Mouse (Mus musculus) gastrocnemius, postnatal 36 days (tissue): ENCODE measurements at regions not wholly inside any gene's neighbourhood (a gene's known extent, or its start where the extent isn't known, plus 50 kb on each side); places are given as distances from the start of the nearest gene placed in this dataset.

Experiments
- DNase-seq, 2 experiments: peaks; one replicate each; pipeline ENCODE4 v3.0.0; 2022
- intact Hi-C: fragments of 180-260 bp; cut with DNase I; formaldehyde crosslinking; loops from one replicate; pipeline ENCODE4 v1.15.1; 2025

DNA sequence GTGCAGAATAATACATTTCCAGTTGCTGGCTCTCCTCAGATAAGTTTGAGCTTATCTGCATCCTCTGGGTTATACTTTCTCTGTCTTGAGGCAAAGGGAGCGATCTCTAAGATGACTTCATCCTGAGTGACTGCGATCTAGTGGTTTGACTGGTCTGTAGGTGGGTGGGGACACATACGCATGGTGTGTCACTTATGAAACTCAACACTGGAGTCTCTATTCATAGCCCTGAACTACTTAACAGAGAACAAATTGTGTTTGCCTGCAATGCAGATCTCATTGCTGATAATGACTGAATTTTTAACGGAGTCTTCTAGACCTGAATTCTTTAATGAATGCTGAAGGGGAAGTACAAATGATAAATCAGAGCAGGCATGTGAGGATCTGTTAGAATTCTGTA, 244.7 kb upstream of the Msx2 start:
- DNase-seq, result no peak
- intact Hi-C loops, result no loop called here

DNA sequence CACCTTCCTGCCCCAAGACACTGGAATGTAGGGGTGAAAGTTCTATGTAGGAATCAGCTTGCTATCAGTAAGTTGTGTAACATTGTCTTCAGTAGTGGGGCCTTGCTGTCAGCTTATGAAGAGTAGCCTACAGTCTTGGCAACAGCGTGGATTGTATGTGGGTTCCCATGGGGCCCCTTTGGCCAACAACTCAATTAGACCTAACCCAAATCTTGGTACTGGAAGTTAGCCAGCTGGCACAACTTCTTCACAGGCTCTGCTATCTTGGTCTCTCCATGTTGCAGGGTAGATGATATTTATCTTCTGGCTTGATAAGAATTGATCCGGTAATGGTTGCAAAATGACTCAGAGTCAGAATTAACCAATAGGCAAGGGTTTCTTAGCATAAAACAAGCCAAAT, 244.2 kb upstream of the Msx2 start:
- intact Hi-C loops, result no loop called here
- no peak for DNase-seq

DNA sequence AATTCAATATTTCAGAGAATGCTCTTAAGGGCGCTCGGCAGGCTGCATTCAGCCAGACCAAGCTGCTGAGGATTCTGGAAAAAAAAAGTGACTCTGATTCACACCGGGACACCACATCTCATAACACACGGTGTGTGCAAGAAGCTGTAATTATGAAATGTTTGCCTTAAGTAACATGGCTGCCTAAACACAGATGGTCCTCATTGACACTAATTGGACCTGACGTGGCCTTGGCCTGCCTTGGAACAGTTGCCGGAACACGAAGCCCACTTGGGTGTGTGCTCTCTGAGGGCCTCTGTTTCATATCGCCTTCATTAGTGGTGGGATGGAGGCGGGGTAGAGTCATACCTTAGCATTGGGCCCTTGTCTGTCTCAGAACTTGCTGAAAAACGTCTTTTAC, 236.2 kb upstream of the Msx2 start:
- intact Hi-C loops, result no loop called here
- no peak for DNase-seq

DNA sequence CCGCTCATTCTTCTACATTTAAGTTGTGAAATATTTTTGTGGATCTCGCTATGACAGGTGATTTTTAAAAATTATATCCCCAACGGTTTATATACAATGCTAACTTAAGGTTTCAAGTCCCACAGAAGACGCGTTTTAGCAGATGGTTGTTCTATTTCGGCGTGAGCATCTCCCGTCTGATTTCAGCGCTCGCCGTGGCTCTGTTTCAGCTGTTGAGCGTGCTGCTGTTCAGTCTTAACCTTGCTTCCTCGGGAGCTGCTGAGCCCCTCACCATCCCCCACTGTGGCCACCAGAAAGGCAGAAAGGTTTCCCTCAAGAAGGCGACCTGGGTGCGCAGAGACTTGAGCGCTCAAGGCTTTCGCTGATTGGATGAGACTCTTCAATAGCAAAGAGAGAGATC, 234.7 kb upstream of the Msx2 start:
- intact Hi-C loops, result no loop called here
- DNase-seq, result no peak

DNA sequence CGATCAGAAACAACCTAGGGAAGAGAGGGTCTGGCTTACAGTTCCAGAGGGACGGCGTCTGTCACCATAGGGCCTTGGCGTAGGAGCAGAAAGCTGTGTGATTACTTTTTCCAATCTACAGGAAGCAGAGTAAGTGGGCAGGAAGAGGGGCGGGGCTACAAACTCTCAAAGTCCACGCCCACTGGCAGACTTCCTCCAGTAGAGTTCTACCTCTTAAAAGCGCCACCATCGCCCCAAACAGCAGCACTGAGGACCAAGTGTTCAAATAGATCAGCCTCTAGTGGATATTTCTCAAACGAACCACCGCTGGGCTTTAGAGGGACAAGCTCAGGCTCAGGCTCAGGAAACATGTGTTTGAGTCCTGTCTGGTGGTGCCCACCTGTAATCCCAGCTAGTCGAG, 231.2 kb upstream of the Msx2 start:
- intact Hi-C loops, result no loop called here
- no peak for DNase-seq

DNA sequence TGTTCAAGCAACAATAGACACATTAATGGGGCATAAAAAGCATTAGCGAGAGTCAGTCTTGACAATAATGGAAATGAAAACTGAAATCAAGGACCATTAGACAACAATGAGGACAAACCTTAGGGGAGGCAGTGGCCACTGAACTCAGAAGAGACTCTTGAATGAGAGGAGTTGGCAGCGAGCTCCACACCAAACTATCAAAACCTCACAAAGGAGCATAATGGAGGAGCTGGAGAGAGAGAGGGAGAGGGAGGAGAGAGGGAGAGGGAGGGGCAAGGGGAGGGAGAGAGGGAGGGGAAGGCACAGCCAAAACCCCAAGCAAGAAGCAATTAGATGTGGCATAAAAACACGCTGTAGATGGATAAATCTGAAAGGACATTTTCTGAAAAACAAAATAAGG, 227.4 kb upstream of the Msx2 start:
- DNase-seq, result no peak
- intact Hi-C loops, result no loop called here

DNA sequence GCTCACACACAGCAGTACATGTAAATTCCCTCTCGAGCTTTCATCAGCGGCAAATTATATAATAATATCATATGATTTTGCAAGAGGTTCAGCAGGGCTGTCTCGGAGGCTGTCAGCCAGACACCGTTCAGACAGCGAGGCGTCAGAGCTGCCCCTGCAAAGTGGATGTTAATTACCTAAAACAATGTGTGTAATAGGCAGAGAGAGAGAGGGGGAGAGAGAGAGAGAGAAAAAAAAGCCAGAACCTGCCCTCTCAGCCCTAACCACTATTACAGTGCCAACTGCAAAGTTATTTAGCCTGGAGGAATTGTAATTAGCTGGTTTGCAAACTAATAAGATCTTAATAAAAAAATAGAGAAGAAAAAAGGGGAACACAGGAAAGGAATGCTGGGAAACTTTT, 225.1 kb upstream of the Msx2 start:
- no peak for DNase-seq
- intact Hi-C loops, result no loop called here

DNA sequence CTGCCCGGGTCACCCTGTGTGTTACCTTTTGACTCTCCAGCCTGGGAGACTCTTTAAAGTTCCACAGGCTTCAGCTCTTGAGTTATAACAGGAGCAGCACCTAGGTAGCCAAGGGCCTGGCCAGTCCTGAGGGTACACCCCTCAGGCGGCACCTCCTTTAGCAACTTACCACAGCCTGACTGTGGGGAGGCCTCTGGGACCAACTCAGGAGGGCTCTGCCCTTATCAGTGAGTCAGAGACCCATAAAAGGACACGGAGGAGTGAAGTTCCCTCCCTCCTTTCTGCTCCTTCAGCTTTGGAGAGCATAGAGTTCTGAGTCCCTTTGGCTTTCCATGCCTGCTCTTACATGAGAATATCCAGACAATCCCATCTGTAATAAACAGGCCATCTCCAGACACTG, 222.5 kb upstream of the Msx2 start:
- DNase-seq, result no peak
- intact Hi-C loops, result no loop called here

DNA sequence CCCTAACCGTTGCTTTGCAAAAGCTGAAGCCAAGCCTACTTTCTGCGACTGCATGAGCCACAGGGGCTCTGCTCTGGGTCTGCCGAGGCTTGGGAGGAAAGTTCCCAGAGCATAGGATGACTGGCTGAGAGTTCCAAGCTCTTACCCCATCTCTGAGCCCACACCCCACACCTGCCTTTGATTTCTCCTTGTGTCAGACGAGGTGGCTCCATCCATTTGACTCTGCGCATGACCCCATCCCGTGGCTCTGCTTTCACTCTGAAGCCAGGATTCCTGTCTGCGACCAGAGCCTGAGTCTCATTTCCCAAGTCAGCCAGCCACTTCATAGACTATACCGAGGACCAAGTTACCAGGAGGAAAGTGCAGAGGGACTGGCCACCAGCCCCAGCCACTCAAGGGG, 216.1 kb upstream of the Msx2 start:
- intact Hi-C loops, result no loop called here

DNA sequence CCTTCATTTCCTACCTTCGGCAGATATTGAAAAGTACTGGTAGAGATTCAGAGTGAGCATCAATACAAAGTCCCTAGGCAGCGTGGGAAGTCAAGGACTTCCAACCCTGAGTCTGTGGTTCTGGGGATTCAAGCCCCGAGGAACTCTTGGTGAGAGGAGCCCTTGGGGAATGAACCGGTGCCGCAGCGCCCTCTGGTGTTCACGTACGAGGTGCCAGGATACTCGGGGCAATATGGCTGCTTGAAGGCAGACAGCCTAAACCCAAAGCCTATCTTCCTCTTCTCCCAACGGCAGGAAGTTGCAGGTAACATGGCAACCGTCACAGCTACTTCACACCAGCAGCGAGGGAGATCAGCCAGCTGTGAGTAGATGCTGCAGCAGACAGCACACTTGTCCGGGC, 215.6 kb upstream of the Msx2 start:
- intact Hi-C loops, result no loop called here
- DNase-seq, result peak; percentile 25 to 51

More for the DNA sequence above, 216.1 kb upstream of the Msx2 start:
- DNase-seq, result no peak

DNA sequence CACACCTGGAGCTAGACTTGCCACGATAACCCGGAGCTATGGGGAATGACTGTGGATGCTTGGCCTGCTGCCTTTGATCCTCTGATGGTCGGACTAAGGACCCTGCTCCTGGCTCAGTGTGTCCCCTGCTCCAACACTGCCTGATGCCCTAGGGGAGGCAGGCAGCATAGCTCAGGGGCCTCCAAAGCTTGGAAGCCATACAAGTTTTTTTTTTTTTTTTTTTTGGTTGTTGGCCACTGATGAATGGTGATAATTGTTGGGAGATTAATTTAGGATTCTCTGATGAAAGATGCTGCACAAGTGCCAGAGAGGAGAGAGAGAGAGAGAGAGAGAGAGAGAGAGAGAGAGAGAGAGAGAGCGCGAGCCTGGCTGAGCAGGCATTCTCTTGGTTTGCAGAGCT, 211.6 kb upstream of the Msx2 start:
- intact Hi-C loops, result no loop called here
- no peak for DNase-seq

DNA sequence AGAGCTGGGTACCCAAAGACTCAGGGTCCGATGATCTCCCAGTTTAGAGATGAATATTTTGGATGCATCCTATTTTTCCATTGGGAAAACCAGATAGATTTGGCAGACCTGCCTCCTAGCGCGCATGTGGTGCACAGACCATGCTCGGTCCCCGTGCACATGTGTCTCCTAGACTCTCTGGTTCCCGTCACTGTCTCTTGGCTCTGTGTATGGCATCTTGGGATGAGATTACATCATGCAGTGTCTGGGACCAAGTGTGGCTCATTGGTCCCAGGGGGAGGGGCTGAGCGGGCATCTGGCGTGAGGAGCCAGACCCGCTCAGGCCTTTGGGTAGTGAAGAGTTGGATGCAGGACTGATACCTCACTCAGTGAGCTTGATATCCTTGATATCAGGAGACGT, 204.3 kb upstream of the Msx2 start:
- intact Hi-C loops, result no loop called here
- DNase-seq, result no peak

DNA sequence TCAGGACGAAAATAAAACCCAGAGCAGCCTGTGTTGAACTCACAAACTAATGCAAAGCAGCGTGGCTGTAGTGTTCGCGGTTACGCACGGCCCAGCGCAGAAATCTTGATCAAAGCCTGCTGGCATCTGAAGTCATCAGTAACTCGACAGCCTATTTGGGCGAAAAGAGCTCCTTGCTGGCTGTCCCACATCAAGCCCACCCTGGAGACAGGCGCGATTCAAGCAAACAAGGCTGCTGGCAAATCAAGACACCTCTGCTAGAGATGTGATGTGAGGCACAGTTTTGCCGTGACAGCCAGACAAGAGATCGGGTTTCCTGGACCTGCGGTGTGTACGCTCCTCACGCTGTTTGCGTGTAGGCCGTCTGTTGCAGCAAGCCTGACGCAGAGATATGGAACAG, 197.5 kb upstream of the Msx2 start:
- intact Hi-C loops, result no loop called here
- DNase-seq, result no peak

DNA sequence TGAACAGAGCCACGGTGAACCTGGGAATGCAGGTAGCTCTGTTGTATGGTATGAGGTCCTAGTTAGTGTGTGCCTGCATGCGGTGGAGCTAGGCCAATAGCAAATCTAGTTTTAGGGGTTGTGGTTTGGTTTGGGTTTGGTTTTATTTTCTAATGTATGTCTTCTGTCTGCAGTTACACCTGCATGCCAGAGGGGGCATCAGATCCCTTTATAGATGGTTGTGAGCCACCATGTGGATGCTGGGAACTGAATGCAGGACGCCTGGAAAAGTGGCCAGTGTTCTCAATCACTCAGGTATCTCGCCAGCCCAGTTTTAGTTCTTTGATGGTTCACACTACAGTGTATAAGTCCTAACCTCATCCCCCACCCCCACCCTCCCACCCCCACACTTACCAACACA, 194.6 kb upstream of the Msx2 start:
- DNase-seq, result no peak
- intact Hi-C loops, result no loop called here

DNA sequence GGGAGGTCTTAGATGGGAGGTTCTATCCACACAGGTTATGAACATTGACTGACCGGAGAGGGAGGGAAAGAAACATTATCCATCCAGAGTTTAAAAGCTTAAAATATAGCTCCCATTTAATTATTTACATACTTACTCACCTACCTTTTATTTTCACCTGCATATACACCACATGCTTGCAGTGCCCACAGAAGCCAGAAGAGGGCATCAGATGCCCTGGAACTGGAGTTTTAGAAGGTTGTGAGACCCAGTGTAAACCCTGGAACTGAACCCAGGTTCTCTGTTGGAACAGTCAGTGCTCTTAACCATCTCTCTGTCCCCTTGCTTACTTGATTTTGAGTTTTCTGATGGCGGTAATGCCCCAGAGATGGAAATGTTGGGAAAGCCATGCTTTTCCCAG, 192.7 kb upstream of the Msx2 start:
- DNase-seq, result no peak
- intact Hi-C loops, result no loop called here

DNA sequence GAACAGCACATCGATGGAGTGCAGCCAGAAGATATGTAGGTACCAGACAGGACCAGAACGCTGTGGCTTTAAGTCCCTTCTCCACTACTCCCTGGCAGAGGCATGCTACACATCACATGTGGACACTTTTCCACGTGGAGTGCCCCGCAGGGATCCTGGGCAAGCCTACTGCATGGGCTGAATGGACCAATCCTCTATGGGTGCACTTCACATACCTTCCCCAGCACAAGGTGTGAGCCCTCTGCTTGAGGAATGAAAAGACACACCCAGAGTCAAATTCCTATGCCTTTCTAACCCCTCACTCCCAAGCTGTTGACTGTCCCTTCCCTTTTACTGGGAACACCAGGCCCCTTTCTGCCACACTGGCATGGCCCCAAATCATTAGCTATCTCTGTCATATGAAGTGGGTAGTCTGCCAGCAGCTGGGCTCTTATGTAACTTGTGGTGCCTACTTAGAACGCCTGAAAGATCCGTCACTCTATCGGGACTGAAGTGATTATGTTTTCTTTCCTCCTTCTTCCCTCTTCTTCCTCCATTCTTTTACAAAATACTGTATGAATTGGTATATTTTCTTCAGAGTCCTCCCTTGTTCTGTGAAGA, 191.9 kb upstream of the Msx2 start:
- intact Hi-C loops, result no loop called here
- DNase-seq, result no peak

DNA sequence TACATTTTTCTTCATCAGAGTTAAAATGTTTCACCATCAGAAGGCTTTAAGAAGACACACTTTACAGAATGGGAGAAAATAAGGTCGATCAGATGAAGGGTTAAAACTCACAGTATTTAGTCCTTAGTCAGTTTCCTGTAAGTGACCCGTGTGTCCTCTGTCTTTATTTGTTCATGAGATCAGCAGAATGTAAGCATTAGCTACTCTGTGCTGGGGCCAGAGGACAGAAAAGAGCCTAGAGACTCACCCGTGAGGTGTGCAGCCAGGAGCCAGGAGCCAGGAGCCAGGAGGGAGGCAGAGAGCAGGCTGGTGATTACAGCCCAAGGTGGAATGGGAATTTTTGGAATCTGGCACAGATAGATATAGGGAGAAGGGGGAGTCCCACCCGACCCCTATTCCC, 180.0 kb upstream of the Msx2 start:
- DNase-seq, result no peak
- intact Hi-C loops, result no loop called here

DNA sequence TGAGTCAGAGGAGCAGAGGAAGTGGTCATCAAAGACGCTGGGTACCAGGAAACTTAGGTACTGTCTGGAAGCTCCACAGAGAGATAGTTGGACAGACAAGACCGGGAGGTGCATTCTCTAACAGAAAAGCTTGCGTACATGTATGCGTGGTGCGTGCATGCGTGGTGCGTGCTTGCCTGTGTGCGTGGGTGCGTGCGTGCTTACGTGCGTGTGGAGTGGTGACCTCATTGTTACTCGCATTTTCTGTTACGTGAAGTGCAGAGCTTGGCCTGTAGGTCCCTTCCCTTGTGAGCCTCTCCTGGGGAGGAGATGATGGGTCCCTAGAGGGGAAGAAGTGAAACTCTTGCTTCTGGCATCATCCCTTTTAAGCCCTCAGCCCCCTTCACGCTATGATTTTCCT, 175.5 kb upstream of the Msx2 start:
- no peak for DNase-seq
- intact Hi-C loops, result no loop called here

DNA sequence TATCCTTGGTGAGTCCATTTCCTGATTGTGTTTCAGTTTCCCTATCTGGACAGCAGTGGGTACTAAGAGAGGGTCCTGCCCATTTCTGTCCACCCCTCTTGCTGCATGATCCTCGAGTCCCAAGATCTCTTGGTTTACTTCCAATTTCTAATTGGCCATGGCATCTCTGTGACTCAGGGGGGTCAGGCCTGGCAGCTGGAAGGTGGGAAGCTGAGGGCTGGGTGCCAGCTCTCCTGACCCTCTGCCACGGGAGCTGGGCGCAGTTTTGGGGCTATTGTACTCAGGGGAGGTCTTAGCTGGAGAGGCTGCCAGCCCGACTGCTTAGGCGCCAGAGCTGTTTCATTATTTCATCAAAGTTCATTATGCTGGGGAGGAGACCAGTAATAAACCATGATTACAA, 169.7 kb upstream of the Msx2 start:
- DNase-seq, result no peak
- intact Hi-C loops, result no loop called here

DNA sequence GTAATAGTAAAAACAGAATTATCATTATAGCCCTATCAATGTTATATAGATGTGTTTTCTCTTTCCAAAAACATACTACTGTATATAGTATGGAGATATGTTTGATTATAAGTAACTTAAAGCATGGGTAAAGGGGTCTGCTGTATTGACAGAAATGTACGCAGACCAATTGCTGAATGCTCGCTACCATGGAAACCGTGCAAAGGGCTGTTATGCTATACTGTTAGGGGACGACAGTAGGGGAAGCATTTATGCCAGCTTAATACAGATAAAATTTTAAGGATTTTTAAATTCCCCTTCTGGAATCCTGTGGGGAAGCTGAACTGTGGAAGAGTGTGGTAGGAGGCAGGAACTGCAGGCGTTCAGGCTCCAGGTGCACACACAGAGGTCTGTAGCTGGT, 166.7 kb upstream of the Msx2 start:
- DNase-seq, result no peak
- intact Hi-C loops, result no loop called here

DNA sequence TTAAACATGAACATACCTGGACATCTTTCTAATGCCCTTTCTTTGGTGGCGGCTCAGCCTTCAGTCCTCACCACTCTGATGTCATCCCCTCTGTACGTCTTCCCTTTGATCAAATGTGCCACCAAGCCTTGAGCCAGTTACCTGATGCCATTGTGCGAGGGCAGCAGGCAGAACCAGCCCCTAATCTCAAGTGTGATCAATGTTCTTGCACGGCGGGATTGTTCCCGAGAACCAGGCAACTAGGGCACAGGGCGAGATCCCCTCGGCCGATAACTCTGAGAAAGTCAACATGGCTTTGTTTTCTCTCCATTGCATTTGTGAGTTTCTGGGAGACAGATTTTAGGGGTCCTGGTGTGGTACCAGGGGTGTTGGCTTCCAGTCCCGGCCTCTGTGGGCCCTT, 166.2 kb upstream of the Msx2 start:
- no peak for DNase-seq
- intact Hi-C loops, result no loop called here

DNA sequence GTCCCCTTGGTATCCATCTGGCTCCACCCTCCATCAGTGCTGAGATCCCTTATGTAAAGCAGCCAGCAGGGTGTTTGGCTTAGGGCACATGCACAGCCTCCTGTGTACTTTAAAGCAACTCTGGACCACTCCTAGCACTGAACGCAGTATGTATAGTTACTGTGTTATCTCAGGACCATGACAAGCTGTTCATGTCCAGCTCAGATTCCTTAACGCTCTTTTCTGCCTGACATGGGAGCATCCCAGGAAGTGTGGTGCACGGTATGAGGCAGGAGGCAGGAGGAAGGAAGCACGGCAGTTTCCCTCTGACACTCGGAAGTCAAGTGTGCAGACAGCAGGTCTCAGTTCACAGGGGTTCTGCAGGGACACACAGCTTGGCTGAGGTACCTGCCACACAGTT, 163.1 kb upstream of the Msx2 start:
- intact Hi-C loops, result no loop called here

DNA sequence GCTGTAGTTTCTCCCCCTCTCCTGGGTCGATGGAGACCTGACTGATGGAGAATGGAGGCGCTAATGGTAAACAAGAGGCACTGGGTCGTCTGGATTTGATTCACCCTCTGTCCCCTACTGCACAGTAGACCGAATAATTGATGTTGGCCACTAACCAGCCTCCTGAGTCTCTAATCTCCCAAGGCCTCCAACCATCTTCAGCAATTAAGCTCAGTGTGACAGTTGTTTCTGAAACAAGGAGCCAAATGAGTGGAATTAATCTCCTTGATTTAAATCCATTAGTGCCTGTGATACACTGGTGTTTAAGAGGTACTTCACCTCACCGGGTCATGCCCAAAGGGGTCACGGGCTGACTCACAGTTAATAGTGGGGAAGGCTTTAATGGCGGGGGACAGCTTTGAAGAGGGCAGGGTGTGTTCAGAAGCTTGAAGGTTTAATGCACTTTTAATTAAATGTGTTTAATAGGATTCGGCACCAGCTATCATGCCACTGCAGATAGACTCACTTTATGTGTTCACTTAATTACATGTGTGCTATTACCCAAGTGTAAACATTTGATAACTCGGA, 161.8 kb upstream of the Msx2 start:
- intact Hi-C loops, result no loop called here

More for the DNA sequence above, 163.1 kb upstream of the Msx2 start:
- no peak for DNase-seq

More for the DNA sequence above, 161.8 kb upstream of the Msx2 start:
- no peak for DNase-seq
